Mouse (Mus musculus) hindbrain, embryonic 15.5 days (tissue): ENCODE data around the gene Dhrs11. TPM values are rescaled to one million over a fixed set of nuclear protein-coding genes. Genes with fewer than 3 reads are reported as not detected.
"Not testable (repeated sequence)": the region's sequence is repeated elsewhere in the genome, so short reads cannot be mapped to it uniquely, and the experiment has no call there.

Source experiments
- ATAC-seq: fragments of 200-750 bp; cut with Nextera tagmentation; 2 replicates; pipeline ENCODE4 v1.8.0; 2017; ENCODE audit warnings: low read depth, moderate number of reproducible peaks, moderate TSS enrichment; ENCODE audit not compliant: low FRiP score
- H3K27ac ChIP-seq: fragments of 300-500 bp; sonication (generic); replicated peaks from 2 replicates; pipeline ENCODE4 v1.5.1; 2015; ENCODE audit warnings: mild to moderate bottlenecking, inconsistent platforms
- H3K27me3 ChIP-seq: fragments of 300-500 bp; sonication (generic); 2 replicates; pipeline ENCODE4 v1.6.1; 2015; ENCODE audit warnings: control low read depth, inconsistent platforms
- H3K36me3 ChIP-seq: fragments of 300-500 bp; sonication (generic); 2 replicates; pipeline ENCODE4 v1.6.1; 2015; ENCODE audit warnings: control low read depth, inconsistent platforms
- H3K4me1 ChIP-seq: fragments of 300-500 bp; sonication (generic); replicated peaks from 2 replicates; pipeline ENCODE4 v1.6.1; 2015; ENCODE audit warnings: control low read depth, inconsistent platforms
- H3K4me2 ChIP-seq: fragments of 300-500 bp; sonication (generic); 2 replicates; pipeline ENCODE4 v1.6.1; 2015; ENCODE audit warnings: moderate library complexity, mild to moderate bottlenecking, inconsistent platforms
- H3K4me3 ChIP-seq: fragments of 300-500 bp; sonication (generic); 2 replicates; pipeline ENCODE4 v1.5.1; 2015; ENCODE audit warnings: mild to moderate bottlenecking, inconsistent platforms
- H3K9ac ChIP-seq: fragments of 300-500 bp; sonication (generic); 2 replicates; pipeline ENCODE4 v1.6.1; 2015; ENCODE audit warnings: inconsistent platforms
- H3K9me3 ChIP-seq: fragments of 300-500 bp; sonication (generic); 2 replicates; pipeline ENCODE4 v1.6.1; 2016; ENCODE audit warnings: control low read depth, inconsistent platforms
- WGBS: fragments of 180-500 bp; shearing (Covaris S2); methylation state at CpG from one replicate; pipeline ENCODE4 v1.1.7; 2015; 5-methylcytosine and 5-hydroxymethylcytosine counted together
- polyA plus RNA-seq: library from polyadenylated mRNA; unstranded; fragments of >200 nt; fragmentation: Nextera tagmentation; extraction: Ambion mirVana; gene quantifications from 2 replicates; pipeline ENCODE4 v1.2.1, GENCODE M21; 2015

Gene Dhrs11
- polyA plus RNA-seq, 1 experiment from 2014 or later = 10.5 TPM

GRCm38 (mm10) chr11:84847475-84848090 lies 18.8 kb upstream of the Dhrs11 start:
- Histone ChIP-seq H3K9ac (no peak overlapping the region), H3K4me3 (no peak overlapping the region), H3K4me1 (no peaks in the 10 kb centered on the region), H3K36me3 (peaks cover 57% of the 10 kb centered on the region), H3K4me2 (no peak overlapping the region), H3K27me3 (no peaks in the 10 kb centered on the region), H3K9me3 (no peaks in the 10 kb centered on the region), H3K27ac (no peak overlapping the region)
- no peak for ATAC-seq
- 79% methylated on average over 7 of the region's 7 CpGs for WGBS

- no peak for ATAC-seq
- no peak overlapping the region for H3K4me3 ChIP-seq
- WGBS = 96% methylated on average over 15 of the region's 15 CpGs
- no peak overlapping the region for H3K27ac ChIP-seq
- no peaks in the 10 kb centered on the region for H3K9me3 ChIP-seq
- H3K9ac ChIP-seq = no peak overlapping the region
- no peaks in the 10 kb centered on the region for H3K27me3 ChIP-seq
- H3K4me1 ChIP-seq = no peaks in the 10 kb centered on the region
- peaks cover 52% of the 10 kb centered on the region for H3K36me3 ChIP-seq
- H3K4me2 ChIP-seq = no peak overlapping the region
These were observed 18.1 kb upstream of the Dhrs11 start for GRCm38 (mm10) chr11:84846741-84847474.

DNA sequence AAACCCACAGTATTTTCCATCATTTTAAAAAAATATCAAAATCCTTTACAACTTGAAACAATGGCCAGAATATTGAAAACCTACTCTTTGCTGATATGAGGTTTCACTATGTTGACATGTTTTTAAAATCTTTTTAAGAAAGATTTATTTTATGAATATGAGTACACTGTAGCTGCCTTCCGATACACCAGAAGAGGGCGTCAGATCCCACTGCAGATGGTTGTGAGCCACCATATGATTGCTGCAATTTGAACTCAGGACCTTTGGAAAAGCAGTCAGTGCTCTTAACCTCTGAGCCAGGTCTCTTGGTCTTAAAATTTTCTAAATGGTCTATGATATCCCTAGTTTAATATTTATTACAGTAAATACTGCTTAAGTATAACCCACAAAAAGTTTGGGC lies 10.5 kb upstream of the Dhrs11 start:
- ATAC-seq = no peak
- Histone ChIP-seq H3K36me3 (peaks cover 62% of the 10 kb centered on the region), H3K9ac (no peak overlapping the region), H3K27me3 (no peaks in the 10 kb centered on the region), H3K27ac (no peak overlapping the region), H3K9me3 (no peaks in the 10 kb centered on the region), H3K4me3 (no peak overlapping the region), H3K4me2 (no peak overlapping the region), H3K4me1 (no peaks in the 10 kb centered on the region)
- WGBS = 99% methylated on average over 2 of the region's 2 CpGs

DNA sequence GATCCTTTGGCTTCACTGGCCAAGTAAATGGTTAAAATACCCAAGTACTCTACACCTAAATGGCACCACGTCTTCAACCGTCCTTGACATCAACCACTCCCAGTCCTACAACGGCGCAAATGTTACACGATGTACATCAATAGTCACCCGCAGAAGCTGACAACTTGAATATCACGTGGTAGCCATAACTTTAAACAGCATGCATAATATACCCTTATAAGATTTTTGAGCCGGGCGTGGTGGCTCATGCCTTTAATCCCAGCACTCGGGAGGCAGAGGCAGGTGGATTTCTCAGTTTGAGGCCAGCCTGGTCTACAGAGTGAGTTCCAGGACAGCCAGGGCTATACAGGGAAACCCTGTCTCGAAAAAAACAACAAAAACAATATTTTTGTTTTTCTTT lies 701 bp upstream of the Dhrs11 start:
- 75% methylated on average over 11 of the region's 11 CpGs for WGBS

GRCm38 (mm10) chr11:84827901-84828503 lies 792 bp downstream of the Dhrs11 start:
- Histone ChIP-seq H3K4me1 (peaks cover 27% of the 10 kb centered on the region), H3K9ac (peak overlapping the region; percentile 59; the same call in 1 of the 2 replicates), H3K9me3 (no peaks in the 10 kb centered on the region), H3K4me3 (peak overlapping the region; percentile 74), H3K4me2 (peak overlapping the region; percentile 96), H3K27ac (peak overlapping the region; percentile 77), H3K36me3 (peaks cover 18% of the 10 kb centered on the region), H3K27me3 (no peaks in the 10 kb centered on the region)
- 43% methylated on average over 3 of the region's 3 CpGs for WGBS
- no peak for ATAC-seq

More for the DNA sequence above, 701 bp upstream of the Dhrs11 start:
- H3K9me3 ChIP-seq, H3K27me3 ChIP-seq: not testable (repeated sequence)
- H3K4me3 ChIP-seq = peak overlapping the region; percentile 74
- H3K9ac ChIP-seq = peak overlapping the region; percentile 59; the same call in 1 of the 2 replicates
- H3K4me2 ChIP-seq = peak overlapping the region; percentile 96
- peak overlapping the region; percentile 77; the same call in 1 of the 2 replicates for H3K27ac ChIP-seq
- peaks cover 27% of the 10 kb centered on the region for H3K4me1 ChIP-seq
- peaks cover 31% of the 10 kb centered on the region for H3K36me3 ChIP-seq
- ATAC-seq = 0 out of 2 replicates have a peak, but pooled peaks have one; percentile 25

DNA sequence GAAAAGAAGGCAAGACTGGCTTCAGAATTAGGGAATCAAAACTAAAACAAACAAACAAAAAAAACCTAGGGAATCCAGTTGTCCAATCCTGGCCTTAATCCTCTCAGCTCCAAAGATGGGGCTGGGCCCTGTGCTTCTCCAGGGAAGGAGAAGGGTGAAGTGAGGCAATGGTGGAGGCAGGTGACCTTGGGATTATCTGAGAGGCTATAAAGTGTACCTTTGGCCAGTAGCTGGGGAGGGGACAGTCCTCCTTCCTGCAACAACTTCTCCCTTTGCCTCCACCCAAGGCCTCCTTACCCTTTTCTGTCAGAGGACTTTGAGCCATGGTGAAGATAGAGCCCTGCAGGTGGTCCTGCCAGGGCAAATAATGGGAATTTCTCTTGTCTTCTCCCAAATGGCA lies 1.3 kb downstream of the Dhrs11 start:
- ATAC-seq = no peak
- peaks cover 13% of the 10 kb centered on the region for H3K36me3 ChIP-seq
- H3K9ac ChIP-seq = no peak overlapping the region
- no peak overlapping the region for H3K4me3 ChIP-seq
- no peak overlapping the region for H3K4me2 ChIP-seq
- H3K27ac ChIP-seq = no peak overlapping the region
- H3K27me3 ChIP-seq = no peaks in the 10 kb centered on the region
- H3K4me1 ChIP-seq = peaks cover 27% of the 10 kb centered on the region
- H3K9me3 ChIP-seq = no peaks in the 10 kb centered on the region

DNA sequence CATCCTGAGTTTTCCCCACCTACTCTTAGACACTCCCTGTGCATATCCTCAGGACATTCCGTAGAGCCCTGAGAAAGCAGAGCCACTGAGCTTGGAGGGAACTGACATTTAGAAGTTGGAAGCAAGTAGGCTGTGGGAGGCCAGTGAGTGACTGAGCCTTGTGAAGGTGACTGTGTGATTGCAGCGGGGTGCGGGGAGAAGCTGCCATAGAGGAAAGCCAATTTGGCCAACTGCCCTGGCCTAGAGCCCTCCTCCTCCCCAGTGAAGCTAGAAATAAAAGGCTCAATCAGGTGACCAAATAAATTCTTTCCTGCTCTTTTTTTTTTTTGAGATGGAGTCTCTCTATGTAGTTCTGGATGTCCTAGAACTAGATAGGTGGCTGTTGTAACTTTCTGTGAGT lies 2.6 kb downstream of the Dhrs11 start:
- no peaks in the 10 kb centered on the region for H3K9me3 ChIP-seq
- H3K36me3 ChIP-seq = peaks cover 4% of the 10 kb centered on the region; the same call in 1 of the 2 replicates
- H3K4me3 ChIP-seq = no peak overlapping the region
- no peaks in the 10 kb centered on the region for H3K27me3 ChIP-seq
- H3K4me1 ChIP-seq = peaks cover 27% of the 10 kb centered on the region
- ATAC-seq = no peak
- 61% methylated on average over 3 of the region's 3 CpGs for whole genome bisulfite sequencing
- no peak overlapping the region for H3K9ac ChIP-seq
- no peak overlapping the region for H3K4me2 ChIP-seq
- H3K27ac ChIP-seq = no peak overlapping the region

GRCm38 (mm10) chr11:84825261-84825807 lies 3.5 kb downstream of the Dhrs11 start:
- peaks cover 27% of the 10 kb centered on the region for H3K4me1 ChIP-seq
- 89% methylated on average over 10 of the region's 10 CpGs for WGBS
- H3K27ac ChIP-seq = no peak overlapping the region
- H3K27me3 ChIP-seq = no peaks in the 10 kb centered on the region
- no peak overlapping the region for H3K4me2 ChIP-seq
- no peak for ATAC-seq
- peaks cover 4% of the 10 kb centered on the region; the same call in 1 of the 2 replicates for H3K36me3 ChIP-seq
- H3K9ac ChIP-seq = no peak overlapping the region
- no peak overlapping the region for H3K4me3 ChIP-seq
- no peaks in the 10 kb centered on the region for H3K9me3 ChIP-seq

DNA sequence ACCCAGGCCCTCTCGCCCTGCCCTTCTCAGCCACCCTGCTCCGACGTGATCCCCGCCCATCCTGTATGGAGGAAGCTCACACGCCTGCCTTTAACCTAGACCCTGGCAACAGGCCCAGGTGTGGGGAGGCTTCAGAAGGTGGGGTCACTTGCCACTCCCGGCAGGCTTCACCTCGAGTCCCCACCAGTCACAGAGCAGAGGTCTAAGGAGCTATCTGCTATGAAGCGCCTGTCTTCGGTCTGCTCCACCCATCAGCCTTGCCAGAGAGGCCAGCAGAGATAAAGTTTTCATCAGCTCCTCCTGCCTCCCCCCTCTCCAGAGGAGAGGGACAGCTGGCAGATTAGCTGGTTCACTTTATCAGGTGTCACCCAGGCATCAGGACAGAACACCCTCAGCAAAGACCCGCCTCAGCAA lies 5.3 kb downstream of the Dhrs11 start:
- no peak overlapping the region for H3K4me3 ChIP-seq
- no peaks in the 10 kb centered on the region for H3K36me3 ChIP-seq
- H3K4me2 ChIP-seq = no peak overlapping the region
- 77% methylated on average over 10 of the region's 10 CpGs for whole genome bisulfite sequencing
- no peak overlapping the region for H3K9ac ChIP-seq
- no peaks in the 10 kb centered on the region for H3K27me3 ChIP-seq
- H3K4me1 ChIP-seq = peaks cover 30% of the 10 kb centered on the region
- no peak overlapping the region for H3K27ac ChIP-seq
- ATAC-seq = no peak
- no peaks in the 10 kb centered on the region for H3K9me3 ChIP-seq

GRCm38 (mm10) chr11:84822487-84822886 lies 6.3 kb downstream of the Dhrs11 start:
- no peaks in the 10 kb centered on the region for H3K9me3 ChIP-seq
- H3K4me3 ChIP-seq = no peak overlapping the region
- no peak overlapping the region for H3K27ac ChIP-seq
- WGBS = 81% methylated on average over 5 of the region's 5 CpGs
- H3K4me2 ChIP-seq = no peak overlapping the region
- H3K4me1 ChIP-seq = peaks cover 24% of the 10 kb centered on the region
- H3K36me3 ChIP-seq = no peaks in the 10 kb centered on the region
- no peak overlapping the region for H3K9ac ChIP-seq
- H3K27me3 ChIP-seq = no peaks in the 10 kb centered on the region
- ATAC-seq = no peak

DNA sequence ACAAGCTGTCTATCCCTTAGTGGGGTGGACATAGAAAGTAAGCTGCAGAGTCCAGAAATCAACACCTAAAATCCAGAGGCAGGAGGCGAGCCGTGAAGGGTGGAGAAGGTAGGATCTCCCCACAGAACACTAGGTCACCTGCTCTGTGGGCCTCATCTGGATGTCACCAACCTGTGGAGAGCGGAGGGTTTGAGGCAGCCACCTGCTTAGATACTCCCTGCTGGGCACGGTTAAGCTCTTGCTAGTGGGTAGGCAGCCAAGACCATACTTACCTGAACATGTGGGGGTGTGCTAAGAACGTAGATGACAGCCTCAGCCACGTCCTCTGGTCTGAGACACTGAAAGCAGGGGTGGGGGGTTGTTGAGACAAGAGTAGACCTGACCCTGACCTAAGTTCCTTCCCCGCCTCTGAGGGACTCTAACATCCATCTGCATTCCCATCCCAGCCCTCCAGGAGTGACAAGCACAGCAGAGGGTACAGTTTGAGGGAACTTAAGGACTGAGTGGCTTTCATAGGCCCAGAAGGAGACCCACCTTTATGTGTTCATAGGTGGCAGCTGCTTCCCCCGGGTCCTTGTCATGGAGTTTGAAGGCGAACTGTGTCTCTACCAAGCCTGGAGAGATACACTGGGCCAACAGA lies 7.5 kb downstream of the Dhrs11 start:
- no peaks in the 10 kb centered on the region for H3K9me3 ChIP-seq
- WGBS = 89% methylated on average over 9 of the region's 9 CpGs
- no peak for ATAC-seq
- no peaks in the 10 kb centered on the region for H3K27me3 ChIP-seq
- no peak overlapping the region for H3K4me3 ChIP-seq
- no peak overlapping the region for H3K27ac ChIP-seq
- H3K4me2 ChIP-seq = no peak overlapping the region
- no peak overlapping the region for H3K9ac ChIP-seq
- peaks cover 20% of the 10 kb centered on the region for H3K4me1 ChIP-seq
- no peaks in the 10 kb centered on the region for H3K36me3 ChIP-seq
